Mouse (Mus musculus): Measurements from ENCODE around the gene Tcl1b2. TPM values are rescaled to one million over a fixed set of nuclear protein-coding genes. Genes with fewer than 3 reads are reported as not detected.
A peak's percentile ranks its signal among the peaks of the same experiment; 100 is the strongest.
"Not testable (repeated sequence)": the region's sequence is repeated elsewhere in the genome, so short reads cannot be mapped to it uniquely, and the experiment has no call there.

Gene Tcl1b2
- total RNA-seq (2021), result not detected in 2 replicates
- long read RNA-seq, experiment 1, result 0 reads
- long read RNA-seq, experiment 2, result 0 reads

DNA sequence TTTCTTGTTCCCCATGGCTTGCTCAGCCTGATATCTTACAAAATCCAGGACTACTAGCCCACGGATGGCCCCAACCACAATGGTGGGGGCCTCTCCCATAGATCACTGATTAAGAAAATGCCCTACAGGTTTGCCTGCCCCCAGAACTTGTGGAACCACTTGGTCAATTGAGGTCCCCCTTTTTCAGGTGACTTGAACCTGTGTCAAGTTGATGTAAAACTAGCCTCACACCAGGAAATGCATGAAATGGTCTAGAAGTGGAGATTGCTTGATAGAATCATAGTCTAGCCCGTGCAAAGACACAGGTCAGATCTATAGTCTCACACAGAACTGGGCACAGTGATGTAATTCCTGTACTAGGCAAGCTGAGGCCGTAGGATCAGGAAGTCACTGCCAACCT, at the start of gene Tcl1b2:
Tcl1b2 (plus strand) TSS at position 301 of the 400 bp plus-strand sequence.
- no peak for DNase-seq

DNA sequence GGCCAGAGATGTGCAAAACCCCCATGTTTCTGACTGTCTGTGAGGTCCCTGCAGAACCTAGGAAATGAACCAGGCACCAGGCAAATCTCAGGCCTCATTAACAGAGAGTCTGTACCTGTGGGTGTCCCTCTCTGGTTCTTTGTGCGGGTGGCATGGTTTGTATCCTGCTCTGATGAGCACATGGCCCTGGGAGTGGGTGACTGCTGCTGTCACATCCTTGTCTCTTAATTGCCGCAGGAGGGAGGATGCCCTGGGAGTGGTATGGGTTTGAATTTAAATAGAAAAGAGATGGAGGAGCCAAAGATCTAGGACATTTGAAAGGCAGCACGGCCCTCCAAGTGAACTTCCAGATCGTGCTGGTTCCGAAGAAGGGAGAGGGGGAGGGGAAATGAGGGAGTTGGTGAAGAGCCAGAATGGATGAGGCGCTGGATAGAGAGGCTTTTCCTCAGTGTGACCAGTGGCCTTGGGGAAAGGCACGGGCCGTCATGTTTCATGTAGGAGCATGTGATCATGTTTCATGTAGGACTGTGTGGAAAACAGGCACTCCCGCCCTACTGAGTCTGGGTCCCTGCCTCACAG, 46.3 kb upstream of the Tcl1b2 start:
- peak; percentile 44 for DNase-seq

DNA sequence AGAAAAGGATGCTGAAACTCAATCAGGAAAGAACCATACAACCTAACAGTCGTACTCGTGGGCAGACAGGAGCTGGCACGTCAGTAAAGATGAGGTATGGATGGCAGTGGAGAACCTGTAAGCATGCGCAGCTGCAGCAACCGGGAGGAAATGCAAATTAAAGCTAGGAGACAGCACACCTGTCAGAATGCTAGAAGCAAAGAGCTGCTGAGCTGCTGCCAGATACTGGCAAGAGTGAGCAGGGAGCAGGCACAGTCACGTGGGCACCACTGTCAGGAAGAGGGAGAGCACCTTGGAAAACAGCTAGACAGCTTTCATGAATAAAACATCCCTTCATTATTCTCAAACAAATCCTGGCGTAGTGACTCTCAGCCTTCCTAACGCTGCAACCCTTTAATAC, 42.9 kb upstream of the Tcl1b2 start:
- DNase-seq, result no peak

DNA sequence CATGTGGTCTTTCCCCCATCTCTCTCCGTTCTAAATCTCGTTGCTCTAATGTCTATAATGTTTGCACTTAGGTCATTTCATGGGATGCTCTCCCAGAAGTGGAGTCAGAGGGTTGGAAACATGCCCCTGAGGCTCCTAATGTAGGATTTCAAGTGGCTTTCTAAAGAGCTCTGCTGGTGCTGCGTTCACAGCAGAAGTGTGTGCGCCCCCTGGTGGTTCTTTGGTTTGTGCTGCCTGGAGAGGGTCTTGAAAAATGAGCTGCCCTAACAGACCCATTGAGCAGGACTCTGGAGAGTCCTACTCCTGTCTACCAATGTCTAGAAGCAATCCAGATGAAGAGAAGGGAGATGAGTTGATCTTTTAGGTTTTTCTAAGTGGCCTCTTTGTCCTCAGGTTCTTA, 41.8 kb upstream of the Tcl1b2 start:
- peak; percentile 90 for DNase-seq

DNA sequence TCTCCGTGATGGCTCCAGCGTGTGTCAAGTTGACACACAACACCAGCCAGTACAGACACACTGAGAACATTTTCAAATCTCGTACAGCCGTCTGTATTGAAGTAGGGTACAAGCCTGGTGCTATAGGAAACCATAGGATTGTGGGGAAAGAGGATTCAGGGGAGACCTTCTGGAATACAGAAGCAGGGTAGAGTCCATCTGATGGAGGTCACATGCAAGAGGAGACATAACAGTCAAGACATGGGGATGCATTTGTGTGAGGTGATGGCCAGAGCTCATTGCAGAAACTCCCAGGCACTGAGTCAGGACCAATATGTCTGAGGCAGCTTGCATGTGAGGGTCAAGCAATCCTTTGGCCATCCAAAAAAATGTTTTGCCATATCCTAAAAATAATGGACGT, 40.5 kb upstream of the Tcl1b2 start:
- no peak for DNase-seq

DNA sequence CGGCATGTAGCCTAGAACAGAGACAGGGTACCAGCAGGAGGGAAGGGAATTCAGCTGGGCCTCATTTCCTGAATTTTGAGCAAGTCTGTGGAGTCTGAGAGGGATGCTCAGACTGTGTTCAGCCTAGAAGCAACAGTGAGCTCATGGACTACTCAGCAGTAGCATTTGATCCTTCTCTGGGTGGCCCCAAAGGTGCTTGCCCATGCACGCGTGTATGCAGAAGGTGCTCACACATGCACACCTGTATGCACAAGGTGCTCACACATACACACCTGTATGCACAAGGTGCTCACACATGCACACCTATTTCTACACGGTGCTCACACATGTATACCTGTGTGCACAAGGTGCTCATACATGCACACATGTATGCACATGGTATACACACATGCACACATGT, 37.0 kb upstream of the Tcl1b2 start:
- no peak for DNase-seq

DNA sequence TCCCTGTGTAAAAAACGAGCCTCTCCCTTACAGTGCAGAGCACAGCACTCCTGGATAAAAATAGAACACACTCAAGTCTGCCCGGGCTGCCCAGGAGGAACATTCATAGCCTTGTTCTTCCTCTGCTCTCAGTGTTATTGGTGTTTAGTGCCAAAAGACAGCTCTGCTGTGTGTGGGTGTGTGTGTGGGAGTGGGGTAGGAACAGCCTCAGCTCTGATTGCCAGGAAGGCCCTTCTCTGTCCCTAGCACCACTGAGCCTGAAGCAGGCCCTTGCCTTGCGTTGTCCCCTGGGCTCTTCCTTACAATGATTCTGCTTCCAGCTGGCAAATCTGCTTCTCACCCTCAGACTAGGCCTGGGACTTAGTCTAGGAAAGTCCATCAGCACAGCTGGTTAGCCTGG, 36.4 kb upstream of the Tcl1b2 start:
- DNase-seq, result no peak

DNA sequence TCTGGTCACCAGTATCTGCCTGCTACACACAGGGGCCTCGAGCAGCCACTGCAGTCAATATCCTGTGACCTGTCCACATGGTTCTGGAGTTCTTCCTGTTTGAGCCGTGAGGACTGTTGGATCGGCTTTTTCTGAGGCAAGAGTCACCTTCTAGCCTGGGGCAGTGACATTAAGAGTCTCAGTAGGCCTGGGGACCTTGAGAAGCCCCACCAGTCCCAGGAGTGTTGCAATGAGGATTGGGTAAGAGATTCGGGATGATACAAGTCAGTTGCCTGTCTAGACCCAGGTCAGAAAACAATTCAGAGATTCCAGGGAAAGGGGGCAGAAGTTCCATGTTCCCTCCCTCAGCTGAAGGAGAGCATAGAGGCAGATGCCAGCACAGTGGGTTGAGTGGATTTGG, 36.0 kb upstream of the Tcl1b2 start:
- peak; percentile 65 for DNase-seq

DNA sequence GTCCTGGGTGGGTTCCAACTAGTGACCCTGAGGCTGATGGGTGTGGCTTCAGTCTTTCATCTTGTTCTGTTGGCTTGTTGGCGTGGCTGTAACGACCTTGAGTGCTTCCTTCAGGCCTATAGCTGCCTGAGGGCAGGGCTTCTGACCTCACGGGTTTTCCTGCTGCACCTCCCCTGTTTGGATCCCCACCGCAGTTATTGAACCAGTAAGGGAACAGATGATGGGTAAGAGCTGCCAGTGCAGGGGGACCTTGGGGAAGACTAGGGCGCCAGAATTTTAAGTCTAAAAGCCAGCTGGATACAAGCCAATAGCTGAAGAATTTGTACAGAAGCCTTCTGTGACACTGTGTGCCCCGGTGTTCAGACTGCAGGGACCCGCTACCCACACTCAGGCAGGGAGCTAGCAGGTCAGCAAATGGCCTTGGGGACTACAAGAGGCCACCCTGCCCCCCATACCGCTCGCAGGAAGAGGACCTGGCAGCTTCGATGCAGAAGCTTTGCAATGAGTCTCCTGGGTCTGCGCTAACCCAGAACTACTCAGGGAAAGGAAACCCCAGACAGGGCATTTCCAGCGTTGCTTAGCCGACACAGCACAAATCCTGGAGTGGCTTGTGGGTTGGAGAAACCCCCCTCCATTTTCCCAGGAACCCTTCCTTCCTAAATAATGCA, 33.4 kb upstream of the Tcl1b2 start:
- DNase-seq, result peak; percentile 65

DNA sequence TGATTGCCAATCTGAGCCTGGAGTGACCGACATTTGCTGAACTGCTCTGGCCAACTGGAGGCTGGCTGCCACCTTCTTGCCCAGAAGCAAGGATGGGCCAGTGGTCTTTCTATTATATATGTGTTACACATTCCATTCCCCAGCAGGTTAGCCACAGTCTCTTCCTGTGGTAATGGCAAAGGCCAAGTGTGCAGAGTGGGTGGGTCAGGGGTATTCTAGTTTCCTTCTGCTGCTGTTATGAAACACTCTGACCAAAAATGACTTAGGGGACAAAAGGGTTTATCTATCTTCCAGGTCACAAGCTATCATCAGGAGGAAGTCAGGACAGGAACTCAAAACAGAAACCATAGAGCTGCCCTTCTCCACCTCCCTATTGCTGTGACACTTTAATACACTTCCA, 29.2 kb upstream of the Tcl1b2 start:
- DNase-seq, result no peak

DNA sequence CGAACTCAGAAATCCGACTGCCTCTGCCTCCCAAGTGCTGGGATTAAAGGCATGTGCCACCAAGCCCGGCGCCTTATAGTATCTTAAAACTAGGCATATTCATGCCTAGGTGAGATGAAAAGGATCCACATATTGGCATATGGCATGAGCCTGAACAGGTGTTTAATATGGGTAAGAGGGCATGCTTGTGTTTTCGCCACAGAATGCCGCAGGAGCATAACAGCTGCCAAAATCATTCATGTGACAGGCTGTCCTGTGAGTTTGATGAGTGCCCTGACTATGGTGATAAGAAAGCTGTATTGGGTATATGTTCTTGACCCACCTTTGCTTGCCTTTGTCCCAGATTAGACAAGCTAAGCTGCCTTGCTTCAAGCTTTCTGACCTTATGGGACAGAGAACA, 20.5 kb upstream of the Tcl1b2 start:
- DNase-seq, result no peak

DNA sequence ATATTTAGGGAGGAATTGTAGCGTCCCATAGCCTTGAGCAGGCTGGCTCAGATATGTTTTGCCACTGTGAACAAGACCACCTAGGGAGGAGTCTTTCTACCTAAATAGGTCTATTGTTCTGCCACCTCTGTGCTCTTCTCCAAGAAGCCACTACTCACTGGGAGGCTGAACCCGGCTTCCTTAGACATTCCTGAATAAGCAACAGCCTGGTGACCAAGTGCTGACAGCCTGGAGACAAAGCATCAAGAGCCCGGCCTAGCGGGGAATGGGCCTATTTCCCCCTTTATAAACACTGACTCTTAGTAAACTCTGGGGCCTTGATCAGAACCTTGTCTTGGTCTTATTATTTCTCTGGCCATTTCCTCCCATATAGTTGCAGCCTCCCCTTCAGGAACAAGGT, 19.3 kb upstream of the Tcl1b2 start:
- DNase-seq, result no peak

DNA sequence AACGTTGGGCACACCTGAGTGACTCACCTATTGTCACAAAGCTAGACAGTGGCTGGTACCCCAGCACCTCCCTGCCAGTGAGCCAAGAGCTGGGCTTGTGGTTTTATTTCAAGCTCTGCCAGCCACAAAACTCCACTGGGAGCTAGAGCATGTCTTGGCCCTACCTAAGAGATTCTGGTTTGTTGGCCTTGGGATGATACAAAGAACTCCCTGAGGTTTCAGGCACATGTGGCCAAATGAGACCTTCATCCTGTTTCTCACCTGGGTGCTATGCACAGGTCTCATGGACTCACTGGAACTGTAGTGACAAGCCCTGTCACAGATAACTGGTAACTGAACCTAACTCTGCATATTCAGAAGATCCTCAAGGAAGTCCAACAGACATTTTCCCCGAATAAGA, 18.2 kb upstream of the Tcl1b2 start:
- DNase-seq, result no peak

DNA sequence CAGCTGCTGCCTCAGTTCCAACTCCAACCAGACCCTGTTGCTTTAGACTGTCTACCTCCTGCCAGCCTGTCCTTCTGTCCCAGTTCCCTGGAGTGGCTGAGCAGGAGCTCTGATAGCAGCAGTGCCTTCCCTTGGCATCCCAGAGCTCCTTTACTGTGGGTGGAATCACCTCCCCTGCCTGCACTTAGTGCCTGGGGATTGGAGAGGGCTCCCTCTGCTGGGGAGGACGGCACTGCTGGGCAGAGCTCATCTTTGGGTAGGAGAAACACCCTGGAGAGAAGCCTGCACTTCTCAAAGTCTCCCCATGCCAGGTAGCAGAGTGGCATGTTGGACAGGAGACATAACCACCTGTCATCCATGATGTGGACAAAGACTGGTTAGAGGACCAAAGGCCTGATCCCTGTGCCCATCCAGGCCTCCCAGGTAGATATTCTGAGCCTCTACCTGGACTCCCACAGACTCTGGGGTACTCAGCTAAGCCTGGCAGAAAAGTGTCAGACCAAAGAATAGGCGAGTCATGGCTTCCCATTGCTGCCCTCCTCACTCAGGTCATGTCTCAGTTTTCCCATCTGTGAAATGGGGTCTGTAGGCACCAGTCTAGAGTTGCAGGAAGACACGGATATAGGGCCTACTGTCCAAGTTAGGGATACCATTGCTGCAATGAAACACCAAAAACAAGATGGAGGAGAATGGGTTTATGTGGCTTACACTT, 16.2 kb upstream of the Tcl1b2 start:
- not testable (repeated sequence) for DNase-seq

DNA sequence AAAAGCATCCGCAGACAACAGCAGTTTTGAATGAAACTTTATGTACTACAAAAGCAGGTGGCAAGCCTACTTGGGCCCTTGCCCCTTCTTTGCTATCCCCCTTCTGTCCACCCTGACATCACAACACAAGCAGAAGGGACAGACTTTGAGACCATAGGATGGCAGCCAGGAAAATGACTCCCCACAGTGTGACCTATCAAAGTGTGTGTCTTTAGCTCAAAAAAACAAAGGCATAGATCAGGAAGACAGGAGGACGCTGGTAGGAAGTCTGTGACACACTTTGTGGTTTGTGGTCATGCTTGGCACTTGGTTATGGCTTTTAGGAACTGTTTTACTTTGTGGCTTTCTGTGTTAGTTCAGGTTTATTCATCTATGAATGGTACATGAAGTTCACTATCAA, 11.6 kb upstream of the Tcl1b2 start:
- DNase-seq, result not testable (repeated sequence)

DNA sequence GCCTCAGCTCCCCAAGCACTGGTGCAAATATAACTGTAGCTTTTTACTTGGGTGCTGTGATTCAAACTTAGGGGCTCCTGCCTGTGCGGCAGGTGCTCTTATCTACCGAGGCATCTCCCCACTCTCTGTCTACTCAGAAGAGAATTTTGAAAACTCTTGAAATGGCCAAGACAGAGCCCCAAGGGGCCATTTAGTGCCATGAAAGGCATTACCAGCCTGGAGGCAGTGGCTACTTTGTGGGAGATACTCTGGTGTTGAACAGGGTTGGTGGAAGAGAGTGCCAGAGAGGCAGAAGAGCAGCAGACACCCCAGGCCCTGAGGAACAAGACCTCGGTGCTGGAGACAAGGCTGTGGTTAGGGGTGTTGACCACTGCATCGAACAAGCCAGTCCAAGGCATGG, 11.0 kb upstream of the Tcl1b2 start:
- not testable (repeated sequence) for DNase-seq

DNA sequence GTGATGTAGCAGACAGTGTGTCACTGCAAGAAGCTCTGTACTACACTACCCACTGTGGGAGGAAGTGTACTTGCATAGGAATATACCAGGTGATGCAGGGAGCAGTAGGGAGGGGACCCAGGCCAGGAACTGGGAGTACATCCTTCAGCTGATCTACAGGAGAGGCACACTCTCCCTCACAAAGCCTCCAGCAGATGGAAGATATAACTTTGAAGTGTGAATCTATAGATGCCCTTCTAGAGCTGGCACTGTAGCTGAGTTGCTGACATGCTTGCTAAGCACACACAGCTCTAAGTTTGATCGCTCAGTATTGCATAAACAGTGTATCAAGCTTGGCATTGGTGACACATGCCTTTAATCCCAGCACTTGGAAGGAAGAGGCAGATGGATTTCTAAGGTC, 8.1 kb upstream of the Tcl1b2 start:
- DNase-seq, result not testable (repeated sequence)

DNA sequence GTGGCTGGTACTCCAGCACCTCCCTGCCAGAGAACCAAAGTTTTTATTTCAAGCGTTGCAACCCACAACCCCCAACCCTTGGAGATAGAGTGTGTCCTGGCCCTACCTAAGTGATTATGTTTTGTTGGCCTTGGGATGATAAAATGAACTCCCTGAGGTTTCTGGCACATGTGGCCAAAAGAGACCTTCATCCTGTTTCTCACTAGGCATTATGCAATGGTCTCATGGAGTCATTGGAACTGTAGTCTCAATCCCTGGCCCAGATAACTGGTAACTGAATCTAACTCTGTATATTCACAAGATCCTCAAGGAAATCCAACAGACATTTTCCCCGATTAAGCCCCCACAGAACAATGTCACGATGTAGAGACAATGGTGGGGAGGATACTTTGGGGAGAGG, 2.7 kb upstream of the Tcl1b2 start:
- peak; percentile 28 for DNase-seq

DNA sequence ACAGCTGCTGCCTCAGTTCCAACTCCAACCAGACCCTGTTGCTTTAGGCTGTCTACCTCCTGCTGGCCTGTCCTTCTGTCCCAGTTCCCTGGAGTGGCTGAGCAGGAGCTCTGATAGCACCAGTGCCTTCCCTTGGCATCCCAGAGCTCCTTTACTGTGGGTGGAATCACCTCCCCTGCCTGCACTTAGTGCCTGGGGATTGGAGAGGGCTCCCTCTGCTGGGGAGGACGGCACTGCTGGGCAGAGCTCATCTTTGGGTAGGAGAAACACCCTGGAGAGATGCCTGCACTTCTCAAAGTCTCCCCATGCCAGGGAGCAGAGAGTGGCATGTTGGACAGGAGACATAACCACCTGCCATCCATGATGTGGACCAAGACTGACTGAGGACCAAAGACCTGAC, 886 bp upstream of the Tcl1b2 start:
- DNase-seq, result not testable (repeated sequence)

DNA sequence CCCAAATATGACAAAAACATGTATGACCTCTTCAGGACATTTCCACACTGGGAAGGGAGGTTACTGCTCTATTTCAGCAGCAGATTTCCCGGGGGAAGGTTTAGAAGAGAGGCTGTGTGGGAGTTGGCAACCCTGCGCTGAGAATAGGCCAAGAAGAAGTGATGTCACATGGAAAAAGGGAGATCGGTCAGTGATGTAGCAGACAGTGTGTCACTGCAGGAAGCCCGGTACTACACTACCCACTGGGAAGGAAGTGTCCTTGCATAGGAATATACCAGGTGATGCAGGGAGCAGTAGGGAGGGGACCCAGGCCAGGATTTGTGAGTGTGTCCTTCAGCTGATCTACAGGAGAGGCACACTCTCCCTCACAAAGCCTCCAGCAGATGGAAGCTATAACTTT, 9.5 kb downstream of the Tcl1b2 start:
- peak; percentile 21 for DNase-seq

DNA sequence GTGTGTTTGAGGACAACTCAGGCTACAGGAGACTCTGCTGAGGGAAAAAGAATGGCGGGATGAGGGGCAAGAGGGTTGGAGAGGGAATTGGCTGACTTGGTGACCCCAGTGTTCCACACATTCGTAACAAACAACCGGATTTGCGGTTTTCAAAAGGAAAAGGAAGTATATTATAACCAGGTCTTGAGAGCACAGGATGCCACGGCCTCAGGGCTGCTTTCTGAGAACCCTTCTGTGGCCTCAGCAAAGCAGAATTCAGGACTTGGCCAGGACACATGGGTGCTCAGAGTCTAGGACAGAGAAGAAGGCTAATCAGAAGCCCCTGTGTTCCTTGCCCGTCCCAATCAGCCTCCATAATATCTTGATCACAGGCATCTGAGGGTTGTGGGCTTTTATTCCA, 13.0 kb downstream of the Tcl1b2 start:
- no peak for DNase-seq

DNA sequence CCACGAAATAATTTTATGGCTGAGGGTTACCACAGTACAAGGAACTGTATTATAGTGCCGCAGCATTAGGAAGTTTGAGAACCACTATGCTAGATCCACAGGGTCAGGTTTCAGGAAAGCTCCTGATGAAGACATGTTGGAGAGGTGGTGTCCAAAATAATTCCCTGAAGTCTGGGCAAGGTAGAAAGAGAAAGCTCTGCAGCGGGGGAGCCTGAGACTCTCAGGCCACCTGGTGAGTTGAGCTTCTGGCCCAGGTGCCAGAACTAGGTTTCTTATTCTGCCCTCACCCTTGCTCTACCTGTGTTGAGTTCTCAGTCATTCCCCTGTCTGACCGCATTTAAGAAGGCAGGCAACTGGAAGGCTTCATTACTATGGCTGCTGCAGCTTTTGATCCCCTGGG, 13.6 kb downstream of the Tcl1b2 start, which contains the start of gene Tcl1b1:
Tcl1b1 (plus strand) TSS at position 301 of the 400 bp plus-strand sequence.
- DNase-seq, result no peak

DNA sequence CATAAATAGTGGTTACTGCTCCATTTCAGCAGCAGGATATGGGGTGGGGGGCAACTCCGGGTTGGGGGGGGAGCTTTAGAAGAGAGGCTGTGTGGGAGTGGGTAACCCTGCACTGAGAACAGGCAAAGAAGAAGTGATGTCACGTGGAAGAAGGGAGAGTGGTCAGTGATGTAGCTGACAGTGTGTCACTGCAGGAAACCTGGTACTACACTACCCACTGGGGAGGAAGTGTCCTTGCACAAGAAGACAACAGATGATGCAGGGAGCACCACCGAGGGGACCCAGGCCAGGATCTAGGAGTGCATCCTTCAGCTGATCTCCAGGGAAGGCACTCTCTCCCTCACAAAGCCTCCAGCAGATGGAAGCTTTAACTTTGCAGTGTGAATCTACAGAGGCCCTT, 20.9 kb downstream of the Tcl1b2 start:
- no peak for DNase-seq

DNA sequence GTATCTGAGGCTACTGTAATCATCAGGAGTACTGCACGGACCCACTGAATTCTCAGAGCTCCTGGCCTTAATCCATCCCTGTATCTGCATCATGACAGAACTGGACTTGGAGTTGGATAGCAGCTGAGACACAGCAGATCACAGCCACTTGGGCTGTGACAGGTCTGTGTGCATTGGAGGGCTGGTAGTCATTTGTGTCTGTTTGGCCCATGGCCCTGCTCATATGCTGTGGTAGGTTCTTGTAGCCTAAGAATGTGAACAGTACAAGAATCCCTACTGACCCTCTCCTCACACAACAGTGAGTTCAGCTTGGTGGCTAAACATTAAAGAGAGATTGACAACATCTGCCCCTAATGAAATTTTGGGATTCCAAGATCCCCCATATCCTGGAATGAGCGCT, 27.6 kb downstream of the Tcl1b2 start:
- DNase-seq, result no peak
